Mouse (Mus musculus) embryonic facial prominence, embryonic 10.5 days (tissue): ENCODE results near the gene Vwde. TPM values are rescaled to one million over a fixed set of nuclear protein-coding genes. Genes with fewer than 3 reads are reported as not detected.

Experiments used
- DNase-seq: peaks from one replicate; pipeline ENCODE4 v3.0.0-alpha.2; 2017; ENCODE audit warnings: low spot score
- H3K27ac ChIP-seq: fragments of 300-500 bp; sonication (generic); replicated peaks from 2 replicates; pipeline ENCODE4 v1.5.1; 2016; ENCODE audit warnings: mild to moderate bottlenecking
- H3K27me3 ChIP-seq: fragments of 300-500 bp; sonication (generic); replicated peaks from 2 replicates; pipeline ENCODE4 v1.6.1; 2016; ENCODE audit warnings: low read depth, mild to moderate bottlenecking; ENCODE audit not compliant: poor library complexity, severe bottlenecking
- H3K36me3 ChIP-seq: fragments of 300-500 bp; sonication (generic); replicated peaks from 2 replicates; pipeline ENCODE4 v1.6.1; 2016; ENCODE audit warnings: mild to moderate bottlenecking, moderate library complexity
- H3K4me1 ChIP-seq: fragments of 300-500 bp; sonication (generic); 2 replicates; pipeline ENCODE4 v1.6.1; 2016
- H3K4me3 ChIP-seq: fragments of 300-500 bp; sonication (generic); 2 replicates; pipeline ENCODE4 v1.5.1; 2016; ENCODE audit warnings: mild to moderate bottlenecking, moderate library complexity
- H3K9me3 ChIP-seq: fragments of 300-500 bp; sonication (generic); 2 replicates; pipeline ENCODE4 v1.6.1; 2016; ENCODE audit warnings: mild to moderate bottlenecking
- WGBS: fragments of 180-500 bp; shearing (Covaris S2); methylation state at CpG from one replicate; pipeline ENCODE4 v1.1.7; 2016; 5-methylcytosine and 5-hydroxymethylcytosine counted together
- polyA plus RNA-seq: library from polyadenylated mRNA; unstranded; fragments of >200 nt; fragmentation: Nextera tagmentation; extraction: Ambion mirVana; gene quantifications from 2 replicates; pipeline ENCODE4 v1.2.1, GENCODE M21; 2016

Gene Vwde
- polyA plus RNA-seq, 1 experiment from 2014 or later: 0.04 TPM

GRCm38 (mm10) chr6:13137255-13137654, 87.5 kb downstream of the Vwde start:
- no peaks in the 10 kb centered on the region for H3K4me1 ChIP-seq
- no peak for DNase-seq
- no peaks in the 10 kb centered on the region for H3K9me3 ChIP-seq
- no peaks in the 10 kb centered on the region for H3K36me3 ChIP-seq
- WGBS: 89% methylated on average over 1 of the region's 1 CpGs
- H3K27me3 ChIP-seq: no peaks in the 10 kb centered on the region
- no peak overlapping the region for H3K27ac ChIP-seq
- H3K4me3 ChIP-seq: no peak overlapping the region

GRCm38 (mm10) chr6:13108662-13109061, 116.1 kb downstream of the Vwde start:
- Histone ChIP-seq H3K27ac (no peak overlapping the region), H3K9me3 (no peaks in the 10 kb centered on the region), H3K36me3 (no peaks in the 10 kb centered on the region), H3K27me3 (no peaks in the 10 kb centered on the region), H3K4me1 (no peaks in the 10 kb centered on the region), H3K4me3 (no peak overlapping the region)
- DNase-seq: no peak
- 84% methylated on average over 1 of the region's 1 CpGs for WGBS

Other genes starting within 250 kb of the Vwde start
- gene Tmem106b, start 155.2 kb downstream of the Vwde start, polyA plus RNA-seq: 18.9 and 19.6 TPM in 2 replicates